Mouse (Mus musculus): ENCODE measurements at regions not wholly inside any gene's neighbourhood (a gene's known extent, or its start where the extent isn't known, plus 50 kb on each side); places are given as distances from the start of the nearest gene placed in this dataset.

- ATAC-seq (ENCODE audit: extremely low read depth, insufficient number of reproducible peaks, low FRiP score, poor library complexity, severe bottlenecking): no peak
These were observed 144.6 kb upstream of the Sash1 start for GRCm38 (mm10) chr10:9030486-9030885.

DNA sequence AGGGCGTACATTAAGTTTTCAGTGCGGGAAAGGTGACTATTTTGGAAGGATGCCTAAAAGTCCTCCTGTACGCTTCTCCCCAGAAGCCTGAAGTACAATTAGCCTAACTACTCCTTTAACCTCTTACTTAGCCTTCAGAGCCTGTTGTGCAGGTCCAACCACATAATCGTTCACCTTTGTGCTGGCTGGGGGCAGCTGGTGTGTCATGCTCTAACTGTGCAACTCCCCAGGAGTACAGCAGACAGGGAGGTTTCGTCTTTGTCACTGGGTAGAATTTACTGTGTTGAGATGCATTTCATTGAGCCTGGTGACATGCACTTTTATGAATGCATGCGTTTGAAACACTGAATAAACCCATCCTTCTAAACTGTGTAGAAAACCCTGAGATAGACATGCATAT, 143.6 kb upstream of the Sash1 start:
- no peak for ATAC-seq (ENCODE audit: extremely low read depth, insufficient number of reproducible peaks, low FRiP score, poor library complexity, severe bottlenecking)

DNA sequence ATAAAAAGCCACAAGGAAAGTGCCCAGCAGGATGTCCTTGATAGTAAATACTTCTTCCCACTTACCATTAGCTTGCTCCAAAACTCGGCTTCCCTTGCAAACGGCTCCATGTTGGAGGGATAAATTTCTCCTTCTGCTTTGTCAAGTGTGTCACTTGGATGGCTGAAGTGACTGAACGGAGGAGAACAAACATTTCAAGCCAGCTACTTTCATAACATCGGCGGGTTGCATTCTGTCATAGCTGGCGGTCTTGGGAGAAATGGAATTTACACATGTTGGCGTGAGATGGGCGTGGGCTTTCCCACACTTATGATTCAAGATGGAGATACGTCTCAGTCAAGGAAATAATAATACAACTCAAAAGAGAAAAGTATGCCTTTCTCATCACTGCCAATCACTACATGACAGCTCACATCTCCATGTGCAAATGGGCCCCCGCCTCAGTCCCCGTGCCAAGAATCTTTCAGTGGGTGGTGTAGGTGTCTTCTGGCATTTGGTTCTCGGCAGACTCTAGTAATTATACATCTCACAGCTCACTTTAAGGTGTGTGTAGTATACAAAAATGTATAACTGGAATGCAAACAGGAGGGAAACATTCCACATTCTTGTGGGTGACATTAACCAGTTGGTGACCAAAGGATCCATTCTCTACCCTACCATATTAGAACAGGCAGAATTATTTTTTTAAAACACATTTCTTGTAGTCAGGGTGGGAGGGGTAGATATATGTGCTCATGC, 141.4 kb upstream of the Sash1 start:
- no peak for ATAC-seq (ENCODE audit: extremely low read depth, insufficient number of reproducible peaks, low FRiP score, poor library complexity, severe bottlenecking)

DNA sequence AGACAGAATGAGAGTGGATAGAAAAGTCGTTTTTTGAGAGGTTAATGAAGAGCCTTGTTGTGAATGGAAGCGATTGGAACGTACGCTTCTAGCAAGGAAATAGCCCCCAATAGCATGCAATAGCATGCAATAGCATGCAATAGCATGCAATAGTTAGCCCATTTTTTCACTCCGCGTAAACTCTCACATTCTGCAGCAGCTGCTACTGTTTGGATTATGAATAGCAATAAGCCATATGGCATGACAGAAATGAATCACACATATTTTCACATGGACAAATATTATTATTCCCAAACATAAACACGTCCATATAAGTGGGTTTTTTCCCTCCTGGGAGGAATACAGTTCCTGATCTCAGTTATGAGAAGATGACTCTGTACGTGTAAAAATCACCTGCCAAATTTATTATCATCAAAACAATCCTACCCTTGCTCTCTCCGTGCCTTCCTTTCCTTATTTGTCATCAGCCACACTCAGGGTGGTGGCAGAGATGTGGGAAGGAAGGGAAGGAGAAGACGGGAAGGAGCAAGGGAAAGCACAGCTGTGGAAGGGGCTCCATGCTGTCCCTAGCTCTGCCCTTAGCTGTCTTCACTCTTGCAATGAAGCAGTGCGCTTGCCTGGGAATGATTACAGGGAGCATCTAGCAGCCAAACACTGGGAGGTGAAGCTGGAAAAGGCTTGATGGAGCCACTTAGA, 129.1 kb upstream of the Sash1 start:
- ATAC-seq (ENCODE audit: extremely low read depth, insufficient number of reproducible peaks, low FRiP score, poor library complexity, severe bottlenecking): no peak

DNA sequence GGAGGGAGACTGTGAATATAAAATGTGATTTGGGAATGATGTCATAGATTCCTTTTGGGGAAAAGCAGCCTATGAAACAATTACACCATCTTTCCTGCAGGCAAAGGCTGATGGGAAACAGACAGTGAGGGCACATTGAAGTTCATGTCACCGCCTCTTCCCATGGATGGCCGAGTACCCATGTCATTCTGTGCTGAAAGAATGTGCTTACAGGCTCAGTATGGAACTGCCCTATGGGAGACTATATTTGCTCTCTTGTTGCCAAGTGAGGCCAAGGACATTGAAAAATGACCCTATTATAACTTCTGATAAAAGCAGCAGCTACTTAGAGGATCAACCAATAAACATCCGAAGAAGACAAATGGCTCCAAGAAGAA, 127.7 kb upstream of the Sash1 start:
- no peak for ATAC-seq (ENCODE audit: extremely low read depth, insufficient number of reproducible peaks, low FRiP score, poor library complexity, severe bottlenecking)

DNA sequence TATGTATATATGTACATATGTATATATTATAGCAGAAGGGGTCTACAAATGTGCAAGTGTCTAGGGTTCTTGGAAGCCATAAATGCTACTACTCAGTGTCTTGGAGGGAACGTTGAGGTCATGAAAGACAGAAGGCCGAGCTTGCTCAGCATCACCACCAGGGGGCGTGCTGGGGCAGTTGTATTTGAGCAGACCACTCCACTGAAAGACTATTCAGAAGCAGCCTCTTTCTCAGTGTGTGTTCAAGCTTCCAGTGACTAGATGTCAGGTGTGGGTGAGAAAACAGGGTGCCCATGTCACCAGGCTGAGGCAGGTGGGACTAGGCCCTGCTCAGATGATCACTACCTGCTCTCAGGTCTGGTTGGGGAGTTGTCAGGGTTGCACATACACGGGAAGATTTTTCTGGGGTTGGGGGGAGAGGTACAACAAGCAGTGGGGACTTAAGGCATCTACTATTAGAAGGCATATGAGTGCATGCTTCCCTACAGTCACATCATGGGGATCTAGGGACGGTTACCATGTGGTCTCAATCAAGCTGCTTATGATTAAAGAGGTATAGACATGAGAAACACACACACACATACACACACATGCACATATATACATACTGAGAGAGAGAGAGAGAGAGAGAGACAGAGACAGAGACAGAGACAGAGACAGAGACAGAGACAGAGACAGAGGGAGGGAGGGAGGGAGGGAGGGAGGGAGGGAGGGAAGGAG, 127.1 kb upstream of the Sash1 start:
- 0 out of 2 replicates have a peak, but pooled peaks have one; percentile 9 for ATAC-seq (ENCODE audit: extremely low read depth, insufficient number of reproducible peaks, low FRiP score, poor library complexity, severe bottlenecking)

GRCm38 (mm10) chr10:9011906-9012305, 126.0 kb upstream of the Sash1 start:
- no peak for ATAC-seq (ENCODE audit: extremely low read depth, insufficient number of reproducible peaks, low FRiP score, poor library complexity, severe bottlenecking)

GRCm38 (mm10) chr10:9010191-9010590, 124.3 kb upstream of the Sash1 start:
- no peak for ATAC-seq (ENCODE audit: extremely low read depth, insufficient number of reproducible peaks, low FRiP score, poor library complexity, severe bottlenecking)

- ATAC-seq (ENCODE audit: extremely low read depth, insufficient number of reproducible peaks, low FRiP score, poor library complexity, severe bottlenecking): no peak
These were observed 119.5 kb upstream of the Sash1 start for GRCm38 (mm10) chr10:9005140-9005909.

DNA sequence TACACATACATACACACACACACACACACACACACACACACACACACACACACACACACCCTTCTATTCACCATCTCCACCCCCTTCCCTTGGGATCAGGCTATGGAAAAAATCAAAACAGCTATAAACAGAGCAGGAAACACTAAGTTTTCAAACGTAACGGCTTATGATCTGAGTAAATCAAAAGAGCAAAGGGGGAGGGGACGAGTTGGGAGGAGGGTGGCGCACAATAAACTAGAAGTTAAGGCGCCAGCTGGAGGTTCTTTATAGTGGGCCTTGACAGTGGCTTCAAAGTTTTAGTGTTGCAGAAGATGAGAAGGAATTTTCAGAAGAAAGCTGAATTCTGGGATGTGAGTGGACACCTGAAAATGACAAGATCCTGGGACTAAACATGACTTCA, 116.4 kb upstream of the Sash1 start:
- no peak for ATAC-seq (ENCODE audit: extremely low read depth, insufficient number of reproducible peaks, low FRiP score, poor library complexity, severe bottlenecking)

DNA sequence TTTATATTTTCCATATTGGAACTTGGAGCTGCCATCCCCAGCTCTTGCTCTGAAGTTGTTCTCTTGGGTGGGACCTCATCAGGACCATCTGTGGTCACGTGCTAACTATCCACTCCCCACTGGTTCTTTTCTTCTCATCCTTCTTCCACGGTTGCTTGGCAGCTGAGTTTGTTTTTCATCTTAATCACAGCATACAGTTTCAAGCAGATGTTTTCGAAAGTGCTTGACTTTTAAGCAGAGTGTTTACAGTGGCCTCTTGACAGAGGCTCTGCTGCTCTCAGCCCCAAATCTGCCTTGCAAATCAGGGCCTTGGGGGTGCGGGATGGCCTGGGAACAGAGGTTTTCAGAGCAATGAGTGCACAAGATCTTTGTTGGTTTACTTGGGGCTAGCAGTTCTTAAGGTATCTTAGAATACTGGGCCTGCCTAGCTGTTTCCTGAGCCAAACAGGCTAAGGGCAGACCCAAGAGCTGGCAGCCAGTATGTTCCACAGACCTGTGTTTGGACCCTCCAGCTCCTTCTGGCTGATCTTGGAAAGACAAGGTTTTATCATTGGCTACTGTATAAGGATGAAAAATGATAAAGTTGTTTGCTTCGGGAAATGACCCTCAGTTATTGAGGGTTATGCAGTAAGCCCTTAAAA, 113.0 kb upstream of the Sash1 start:
- ATAC-seq (ENCODE audit: extremely low read depth, insufficient number of reproducible peaks, low FRiP score, poor library complexity, severe bottlenecking): no peak

- no peak for ATAC-seq (ENCODE audit: extremely low read depth, insufficient number of reproducible peaks, low FRiP score, poor library complexity, severe bottlenecking)
These were observed 112.5 kb upstream of the Sash1 start for GRCm38 (mm10) chr10:8998356-8998755.

DNA sequence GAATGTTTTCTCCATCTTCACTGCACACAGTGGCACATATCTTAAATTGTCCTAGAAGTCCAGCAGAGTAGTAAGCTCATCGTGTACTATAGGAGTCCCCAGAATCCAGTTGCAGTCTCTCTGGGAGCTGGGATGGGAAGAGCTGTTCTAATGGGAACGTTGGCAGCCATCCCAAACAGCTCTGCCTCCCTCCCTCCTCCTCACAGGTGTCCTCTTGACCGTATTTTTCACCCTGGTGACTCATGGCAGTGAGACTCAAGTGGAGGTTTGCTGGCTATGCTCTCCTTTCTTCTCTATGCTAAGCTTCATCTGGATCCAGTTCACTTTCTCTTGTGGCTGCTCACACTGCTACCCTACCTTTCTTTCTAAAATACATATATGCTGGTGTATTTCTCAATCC, 109.2 kb upstream of the Sash1 start:
- no peak for ATAC-seq (ENCODE audit: extremely low read depth, insufficient number of reproducible peaks, low FRiP score, poor library complexity, severe bottlenecking)

GRCm38 (mm10) chr10:8986339-8986738, 100.5 kb upstream of the Sash1 start:
- ATAC-seq (ENCODE audit: extremely low read depth, insufficient number of reproducible peaks, low FRiP score, poor library complexity, severe bottlenecking): no peak

DNA sequence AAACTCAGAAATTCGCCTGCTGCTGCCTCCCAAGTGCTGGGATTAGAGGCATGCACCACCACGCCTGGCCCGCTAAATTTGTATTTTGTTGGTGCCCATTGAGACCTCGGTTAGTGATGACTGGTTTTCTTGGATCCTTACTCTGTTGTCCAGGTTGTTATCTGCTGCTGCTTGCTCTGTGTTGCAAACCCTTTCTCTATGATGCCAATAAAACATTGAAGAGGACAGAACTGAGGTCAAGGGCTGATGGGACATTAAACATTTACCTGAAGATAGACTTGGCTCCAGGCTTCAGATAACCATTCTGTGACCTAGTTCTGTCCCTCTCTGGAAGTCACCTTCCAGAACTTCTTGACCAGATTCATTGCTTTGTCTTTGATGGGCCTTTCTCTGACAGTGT, 97.5 kb upstream of the Sash1 start:
- no peak for ATAC-seq (ENCODE audit: extremely low read depth, insufficient number of reproducible peaks, low FRiP score, poor library complexity, severe bottlenecking)

DNA sequence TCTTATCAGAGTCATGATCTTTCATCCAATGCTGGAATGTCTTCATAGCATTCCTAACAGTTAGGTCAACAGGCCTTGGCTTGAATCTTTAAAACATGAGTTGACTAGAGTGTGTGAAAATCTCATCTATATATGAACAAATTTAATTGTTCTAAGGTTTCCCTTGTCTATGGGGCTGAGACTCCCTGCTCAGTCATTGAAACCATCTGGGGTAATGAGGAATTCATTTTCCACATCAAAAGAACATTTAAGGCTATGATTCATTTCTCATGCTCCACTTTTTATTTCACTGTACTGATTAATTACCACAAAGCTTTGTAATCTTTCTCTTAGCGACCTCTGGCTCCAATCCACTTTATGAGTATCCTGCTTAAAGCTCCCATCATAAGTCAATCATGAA, 94.7 kb upstream of the Sash1 start:
- no peak for ATAC-seq (ENCODE audit: extremely low read depth, insufficient number of reproducible peaks, low FRiP score, poor library complexity, severe bottlenecking)

DNA sequence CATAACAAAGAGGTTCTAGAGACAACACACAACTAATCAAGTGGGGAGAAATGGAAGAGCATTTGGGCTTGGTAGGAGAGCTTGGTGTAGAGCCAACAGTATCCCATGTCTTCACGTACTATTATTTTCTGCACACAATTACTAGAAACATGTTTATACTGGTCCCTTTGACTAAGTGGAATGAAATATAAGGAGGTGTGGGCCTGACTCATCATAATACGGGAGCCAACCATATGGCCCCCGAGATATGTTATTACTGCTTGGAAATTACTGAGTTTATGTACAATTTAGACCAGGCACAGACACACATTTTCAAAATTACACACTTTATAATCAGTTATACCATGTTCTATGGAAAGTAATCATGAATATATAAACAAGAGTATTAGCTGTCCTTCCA, 92.7 kb upstream of the Sash1 start:
- no peak for ATAC-seq (ENCODE audit: extremely low read depth, insufficient number of reproducible peaks, low FRiP score, poor library complexity, severe bottlenecking)

DNA sequence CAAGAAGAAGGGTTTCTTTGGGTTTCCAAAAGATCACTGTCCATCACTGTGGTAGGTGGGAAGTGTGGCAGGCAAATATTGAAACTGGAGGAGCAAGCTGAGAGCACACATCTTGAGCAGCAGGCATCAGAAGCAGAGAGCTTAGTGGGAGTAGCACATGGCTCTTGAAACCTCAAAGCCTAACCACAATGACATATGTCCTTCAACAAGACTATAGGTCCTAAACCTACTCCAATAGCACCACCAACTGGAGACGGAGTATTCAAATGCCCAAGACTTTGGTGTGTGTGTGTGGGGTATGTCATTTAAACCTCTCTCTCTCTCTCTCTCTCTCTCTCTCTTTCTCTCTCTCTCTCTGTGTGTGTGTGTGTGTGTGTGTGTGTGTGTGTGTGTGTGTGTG, 88.1 kb upstream of the Sash1 start:
- ATAC-seq (ENCODE audit: extremely low read depth, insufficient number of reproducible peaks, low FRiP score, poor library complexity, severe bottlenecking): peak; percentile 56; the same call in 1 of the 2 replicates
